8 mouse cellular contexts compared by ENCODE assay signal in genomic region chr7:4996003-4996895, GRCm38 (mm10). TPM values are rescaled to one million over a fixed set of nuclear protein-coding genes. Genes with fewer than 3 reads are reported as not detected.
DNase-seq lines count a peak whose midpoint lies in the region; ATAC-seq lines count a peak whose summit lies in the region.

Gene Zfp579 (minus strand): TSS chr7:4996158.

- H3K4me3 ChIP-seq in hindbrain, embryonic 13.5 days: peak within 1 kb of the TSS; percentile 82

- H3K27ac ChIP-seq in hindbrain, embryonic 13.5 days: peak within 1 kb of the TSS; percentile 86

- 5% methylated on average over 17 of the region's 26 CpGs for WGBS in hindbrain, embryonic 13.5 days

- H3K9ac ChIP-seq in hindbrain, embryonic 13.5 days: peak within 1 kb of the TSS; percentile 93

- peak; percentile 89 for ATAC-seq in hindbrain, embryonic 13.5 days (ENCODE audit: low FRiP score)

- peaks cover 37% of the 10 kb centered on the region for H3K4me1 ChIP-seq in hindbrain, embryonic 13.5 days (replicated peaks)

- DNase-seq in NIH3T3 (ENCODE audit: low read depth): peak; percentile 96
- peak; percentile 94 for DNase-seq in cerebellum, adult 9-11 months
- peak; percentile 83 to 89 for DNase-seq in frontal cortex, postnatal 25 days (ENCODE audit: low spot score in 2 of 2)
- peak; percentile 95 to 96 for DNase-seq in layer of hippocampus, postnatal 14 days (ENCODE audit: low spot score in 2 of 2)
- DNase-seq in lung, postnatal 25 days (ENCODE audit: low spot score): peak; percentile 89
- peak; percentile 93 for DNase-seq in retina, embryonic 14.5 days (ENCODE audit: low spot score)
- peak; percentile 85 to 87 for DNase-seq in urinary bladder, adult 18-20 months (ENCODE audit: low spot score in 2 of 2)

- peak within 1 kb of the TSS; percentile 95 for H3K4me2 ChIP-seq in hindbrain, embryonic 13.5 days

- H3K9me3 ChIP-seq in hindbrain, embryonic 13.5 days: no peaks in the 10 kb centered on the region

- H3K27me3 ChIP-seq in hindbrain, embryonic 13.5 days: peaks cover 16% of the 10 kb centered on the region

- peaks cover 29% of the 10 kb centered on the region for H3K36me3 ChIP-seq in hindbrain, embryonic 13.5 days

RNA-seq across cellular contexts. Expression of gene Zfp579, which starts in this region (rescaled TPM):
- 53.6 and 59.9 TPM in 2 replicates for polyA plus RNA-seq in hindbrain, embryonic 13.5 days (2015; fragmentation: Nextera tagmentation; extraction: Ambion mirVana)
- total RNA-seq in layer of hippocampus, postnatal 14 days (2021): 10 to 100 TPM; 36.9 to 39.0 TPM

Comparison
In these comparisons a context has a peak if more than half of its experiments do, and no peak if none do; other contexts are left out.
1. Peak in every context shown above with its lines: DNase-seq, ATAC-seq, H3K4me3 ChIP-seq and H3K27ac ChIP-seq.